Mouse (Mus musculus) E14TG2a.4 (cell line): Measurements from ENCODE around the gene Tead1.

Experiments used
- H3K27me3 ChIP-seq: 2 replicates; pipeline ENCODE4 v1.6.1; 2014; ENCODE audit warnings: low read length, control low read depth; ENCODE audit not compliant: insufficient read depth
- H3K36me3 ChIP-seq: 2 replicates; pipeline ENCODE4 v1.6.1; 2014; ENCODE audit warnings: low read length, control low read depth; ENCODE audit not compliant: insufficient read depth
- H3K4me1 ChIP-seq: replicated peaks from 2 replicates; pipeline ENCODE4 v1.6.1; 2014; ENCODE audit warnings: low read depth, low read length, control low read depth
- H3K4me3 ChIP-seq: replicated peaks from 2 replicates; pipeline ENCODE4 v1.5.1; 2014; ENCODE audit warnings: mild to moderate bottlenecking, low read length
- H3K9me3 ChIP-seq: 2 replicates; pipeline ENCODE4 v1.6.1; 2014; ENCODE audit warnings: low read length, control low read depth
- CTCF ChIP-seq: conservative IDR thresholded peaks from 2 replicates; pipeline ENCODE4 v1.5.1; 2014; ENCODE audit warnings: low read length
- NANOG ChIP-seq: IDR thresholded peaks from 2 replicates; pipeline ENCODE4 v1.6.1; 2014; ENCODE audit warnings: borderline replicate concordance, low read length, mixed read lengths
- POU5F1 ChIP-seq: IDR thresholded peaks from 2 replicates; pipeline ENCODE4 v1.6.1; 2014; ENCODE audit warnings: low read length, borderline replicate concordance

Gene Tead1

DNA sequence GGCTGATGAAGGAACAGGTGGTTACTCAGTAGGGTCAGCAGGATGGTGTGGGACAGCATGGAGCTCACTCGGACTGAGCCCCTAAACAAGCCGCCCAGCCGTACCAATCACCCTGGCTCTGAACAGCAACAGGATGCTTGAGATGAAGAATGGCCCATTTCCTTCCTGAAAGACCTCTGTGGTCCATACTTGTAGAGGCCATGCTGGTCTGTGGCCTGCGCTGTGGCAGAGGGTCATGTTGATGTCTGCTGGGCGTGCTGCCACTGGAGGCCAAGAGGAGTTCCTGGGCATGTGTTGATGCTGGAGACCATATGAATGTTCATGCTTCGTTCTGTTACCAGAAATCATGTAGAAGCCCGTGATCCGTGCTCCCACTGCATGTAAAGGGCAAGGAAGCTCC, 258.0 kb downstream of the Tead1 start:
- Histone ChIP-seq H3K4me3 (no peak overlapping the region), H3K36me3 (no peaks in the 10 kb centered on the region), H3K9me3 (no peaks in the 10 kb centered on the region), H3K4me1 (0 out of 2 replicates have a peak, but pooled peaks cover 5% of the 10 kb centered on the region), H3K27me3 (peaks cover 10% of the 10 kb centered on the region)
- no peak for TF ChIP-seq POU5F1
- TF ChIP-seq NANOG, result no peak
- TF ChIP-seq CTCF, result no peak

DNA sequence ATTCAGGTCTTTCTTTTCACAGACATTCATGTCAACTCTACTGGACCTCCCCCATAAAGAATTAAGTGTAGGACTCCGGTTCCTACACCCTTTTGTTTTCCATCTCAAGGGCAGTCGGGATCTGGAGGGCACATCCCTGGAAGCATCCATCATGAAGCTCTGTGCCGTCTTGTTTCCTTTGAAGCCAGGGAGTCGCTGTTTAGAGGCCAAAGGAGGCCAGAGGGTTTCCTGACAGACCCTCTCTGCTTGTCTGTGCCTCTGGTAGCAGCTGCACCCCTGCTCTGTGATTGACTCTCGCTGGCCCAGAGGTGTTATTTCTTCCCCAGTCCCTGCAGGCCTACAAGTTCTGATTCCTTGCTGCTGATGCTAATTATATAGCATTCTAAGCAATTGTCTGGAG, 259.8 kb downstream of the Tead1 start:
- 0 out of 2 replicates have a peak, but pooled peaks cover 5% of the 10 kb centered on the region for H3K4me1 ChIP-seq
- H3K9me3 ChIP-seq, result no peaks in the 10 kb centered on the region
- no peak for TF ChIP-seq POU5F1
- TF ChIP-seq NANOG, result no peak
- no peak for TF ChIP-seq CTCF
- H3K36me3 ChIP-seq, result no peaks in the 10 kb centered on the region
- H3K4me3 ChIP-seq, result no peak overlapping the region
- peaks cover 10% of the 10 kb centered on the region for H3K27me3 ChIP-seq

GRCm38 (mm10) chr7:112942567-112942966, 263.4 kb downstream of the Tead1 start:
- H3K4me3 ChIP-seq, result no peak overlapping the region
- H3K36me3 ChIP-seq, result no peaks in the 10 kb centered on the region
- TF ChIP-seq CTCF (no peak), NANOG (no peak), POU5F1 (no peak)
- H3K27me3 ChIP-seq, result peaks cover 15% of the 10 kb centered on the region
- H3K4me1 ChIP-seq, result no peaks in the 10 kb centered on the region
- no peaks in the 10 kb centered on the region for H3K9me3 ChIP-seq

GRCm38 (mm10) chr7:112943056-112943455, 263.9 kb downstream of the Tead1 start:
- H3K36me3 ChIP-seq, result no peaks in the 10 kb centered on the region
- TF ChIP-seq CTCF, result no peak
- TF ChIP-seq NANOG, result no peak
- no peak for TF ChIP-seq POU5F1
- no peaks in the 10 kb centered on the region for H3K4me1 ChIP-seq
- peaks cover 15% of the 10 kb centered on the region for H3K27me3 ChIP-seq
- no peaks in the 10 kb centered on the region for H3K9me3 ChIP-seq
- H3K4me3 ChIP-seq, result no peak overlapping the region

- no peak for TF ChIP-seq CTCF
- TF ChIP-seq NANOG, result no peak
- no peak for TF ChIP-seq POU5F1
- Histone ChIP-seq H3K4me1 (peaks cover 7% of the 10 kb centered on the region; the same call in 1 of the 2 replicates), H3K9me3 (peaks cover 11% of the 10 kb centered on the region), H3K36me3 (no peaks in the 10 kb centered on the region), H3K27me3 (peaks cover 14% of the 10 kb centered on the region), H3K4me3 (no peak overlapping the region)
Measured at GRCm38 (mm10) chr7:112946706-112947105, 267.6 kb downstream of the Tead1 start.

DNA sequence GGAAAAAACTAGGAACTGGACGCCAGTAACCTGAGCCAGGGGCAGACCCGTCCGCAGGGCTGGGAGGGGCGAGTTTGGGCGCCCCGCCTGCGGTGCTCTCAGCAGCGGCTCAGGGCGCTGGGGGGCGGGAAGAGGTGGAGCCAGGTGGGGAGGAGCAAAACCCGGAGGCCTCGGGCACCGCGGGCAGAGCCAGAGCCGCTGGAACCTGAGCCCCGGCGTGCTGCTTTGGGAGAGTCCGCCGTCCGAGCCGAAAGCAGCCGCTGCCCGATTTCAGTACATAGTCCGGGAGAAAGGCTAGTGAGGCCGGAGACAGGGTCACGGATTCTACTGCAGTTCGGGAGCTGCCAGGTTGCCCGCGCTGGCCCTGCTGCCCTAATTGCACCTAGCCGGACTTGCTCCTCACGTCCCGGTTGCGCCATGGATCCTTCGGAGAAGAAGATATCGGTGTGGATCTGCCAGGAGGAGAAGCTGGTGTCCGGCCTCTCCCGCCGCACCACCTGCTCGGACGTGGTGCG, 274.7 kb downstream of the Tead1 start, which contains the start of gene Rassf10:
TSS of gene Rassf10 (plus strand) at position 186 of the 515 bp plus-strand sequence.
- H3K4me1 ChIP-seq, result peaks cover 24% of the 10 kb centered on the region
- H3K9me3 ChIP-seq, result peaks cover 11% of the 10 kb centered on the region
- TF ChIP-seq CTCF, result no peak
- no peak for TF ChIP-seq POU5F1
- TF ChIP-seq NANOG, result no peak
- H3K4me3 ChIP-seq, result peak within 1 kb of the TSS; percentile 81
- peaks cover 64% of the 10 kb centered on the region for H3K27me3 ChIP-seq
- H3K36me3 ChIP-seq, result no peaks in the 10 kb centered on the region

DNA sequence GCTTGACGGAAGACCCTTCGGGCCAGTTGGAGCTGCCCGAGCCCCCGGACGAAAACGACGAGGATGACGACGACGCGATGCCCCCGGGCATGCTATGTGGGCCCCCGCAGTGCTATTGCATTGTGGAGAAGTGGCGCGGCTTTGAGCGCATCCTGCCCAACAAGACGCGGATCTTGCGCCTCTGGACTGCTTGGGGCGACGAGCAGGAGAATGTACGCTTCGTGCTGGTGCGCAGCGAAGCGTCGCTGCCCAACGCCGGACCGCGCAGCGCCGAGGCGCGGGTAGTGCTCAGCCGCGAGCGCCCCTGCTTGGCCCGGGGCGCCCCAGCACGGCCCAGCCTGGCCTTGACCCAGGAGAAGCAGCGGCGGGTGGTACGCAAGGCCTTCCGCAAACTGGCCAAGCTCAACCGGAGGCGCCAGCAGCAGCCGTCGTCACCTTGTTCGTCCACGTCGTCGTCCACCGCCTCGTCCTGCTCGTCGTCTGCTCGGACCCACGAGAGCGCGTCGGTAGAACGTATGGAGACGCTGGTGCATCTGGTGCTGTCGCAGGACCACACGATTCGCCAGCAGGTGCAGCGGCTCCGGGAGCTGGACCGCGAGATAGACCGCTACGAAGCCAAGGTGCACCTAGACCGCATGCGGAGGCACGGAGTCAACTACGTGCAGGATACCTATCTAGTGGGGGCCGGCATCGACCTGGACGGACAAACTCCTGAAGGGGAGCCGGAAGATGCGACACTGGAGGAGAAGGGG, 275.4 kb downstream of the Tead1 start:
- peaks cover 64% of the 10 kb centered on the region for H3K27me3 ChIP-seq
- peaks cover 17% of the 10 kb centered on the region for H3K4me1 ChIP-seq
- TF ChIP-seq POU5F1 (no peak), NANOG (no peak), CTCF (no peak)
- H3K4me3 ChIP-seq, result peak overlapping the region; percentile 81
- peaks cover 11% of the 10 kb centered on the region for H3K9me3 ChIP-seq
- H3K36me3 ChIP-seq, result no peaks in the 10 kb centered on the region

DNA sequence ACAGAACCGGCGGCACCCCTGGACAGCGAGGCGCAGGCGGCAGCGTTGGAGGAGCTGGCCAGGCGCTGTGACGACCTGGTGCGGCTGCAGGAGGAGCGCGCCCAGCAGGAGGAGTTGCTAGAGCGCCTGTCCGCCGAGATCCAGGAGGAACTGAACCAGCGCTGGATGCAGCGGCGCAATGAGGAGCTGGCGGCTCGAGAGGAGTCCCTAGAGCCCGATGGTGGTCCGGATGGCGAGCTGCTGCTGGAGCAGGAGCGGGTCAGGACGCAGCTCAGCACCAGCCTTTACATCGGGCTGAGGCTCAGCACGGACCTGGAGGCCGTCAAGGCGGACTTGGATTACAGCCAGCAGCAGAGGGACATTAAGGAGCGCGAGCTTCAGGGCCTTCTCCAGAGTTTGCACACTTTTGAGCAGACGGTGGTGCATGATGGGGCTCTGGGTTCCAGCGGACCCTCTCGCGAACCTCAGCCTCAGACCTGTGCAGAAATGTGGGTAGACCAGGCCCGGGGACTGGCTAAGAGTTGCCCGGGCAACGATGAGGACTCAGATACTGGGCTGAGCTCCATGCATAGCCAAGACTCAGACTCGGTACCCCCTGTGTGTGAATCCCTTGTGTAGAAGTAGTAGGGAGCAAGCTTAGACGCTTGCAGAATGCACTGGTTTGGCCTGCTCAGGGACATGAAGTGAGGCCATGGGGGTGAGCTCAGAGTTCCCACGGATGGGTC, 276.1 kb downstream of the Tead1 start:
- Histone ChIP-seq H3K4me3 (peak overlapping the region; percentile 81), H3K36me3 (no peaks in the 10 kb centered on the region), H3K27me3 (peaks cover 64% of the 10 kb centered on the region), H3K4me1 (peaks cover 17% of the 10 kb centered on the region), H3K9me3 (peaks cover 7% of the 10 kb centered on the region)
- TF ChIP-seq NANOG, result no peak
- TF ChIP-seq POU5F1, result no peak
- TF ChIP-seq CTCF, result no peak
